Mouse (Mus musculus) inflammation-experienced regulatory T-cells, adult 6 months (primary cell): ENCODE measurements around the gene Prom1. TPM values are rescaled to one million over a fixed set of nuclear protein-coding genes. Genes with fewer than 3 reads are reported as not detected.

Experiments
- ATAC-seq: one replicate; pipeline ENCODE4 v1.8.0; 2017
- polyA plus RNA-seq, 3 experiments: library from polyadenylated mRNA; unstranded; fragments of 100-300 nt; shearing (Covaris generic); gene quantifications; one replicate each; pipeline ENCODE4 v1.2.1; 2017

Gene Prom1
- polyA plus RNA-seq, 3 experiments from 2014 or later: 0.58 TPM; not detected in 2

DNA sequence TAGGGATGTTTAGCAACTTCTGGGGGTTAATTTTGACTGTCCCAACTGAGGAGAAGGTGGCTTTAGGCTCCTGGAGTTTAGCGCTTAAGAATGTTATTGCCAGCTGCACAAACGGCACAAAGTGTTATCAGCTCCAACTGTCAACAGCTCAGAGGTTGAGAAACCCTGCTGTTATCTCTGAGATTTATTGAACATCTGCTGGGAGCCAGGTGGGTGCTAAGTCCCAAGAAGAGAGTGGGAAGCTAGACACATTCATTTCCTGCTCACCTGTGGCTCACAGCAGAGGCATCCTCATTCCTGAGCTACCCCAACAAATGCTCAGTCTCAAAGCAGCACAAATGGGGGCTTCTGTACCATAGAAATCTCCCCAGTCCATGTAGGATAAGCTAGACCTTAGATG lies 130.7 kb downstream of the Prom1 start:
- no peak for ATAC-seq

DNA sequence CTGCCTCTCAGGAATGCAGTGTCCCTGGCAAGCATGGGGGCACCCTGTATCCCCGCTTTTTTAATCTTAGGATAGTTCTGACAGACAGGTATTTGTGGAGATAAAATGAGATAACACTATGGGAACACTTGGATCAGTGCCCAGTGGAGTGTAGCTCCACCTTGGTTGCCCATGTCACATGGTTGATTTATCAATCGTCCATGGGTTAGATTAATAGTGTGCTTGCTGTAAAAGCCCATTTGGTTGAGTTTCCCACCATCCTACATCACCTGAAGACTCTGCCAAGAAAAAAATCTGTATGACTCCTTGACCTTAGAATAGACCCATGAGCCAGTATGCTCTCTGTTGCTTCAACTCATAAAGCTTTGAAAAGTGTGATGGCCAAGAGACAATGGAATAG lies 131.3 kb downstream of the Prom1 start:
- ATAC-seq: no peak

DNA sequence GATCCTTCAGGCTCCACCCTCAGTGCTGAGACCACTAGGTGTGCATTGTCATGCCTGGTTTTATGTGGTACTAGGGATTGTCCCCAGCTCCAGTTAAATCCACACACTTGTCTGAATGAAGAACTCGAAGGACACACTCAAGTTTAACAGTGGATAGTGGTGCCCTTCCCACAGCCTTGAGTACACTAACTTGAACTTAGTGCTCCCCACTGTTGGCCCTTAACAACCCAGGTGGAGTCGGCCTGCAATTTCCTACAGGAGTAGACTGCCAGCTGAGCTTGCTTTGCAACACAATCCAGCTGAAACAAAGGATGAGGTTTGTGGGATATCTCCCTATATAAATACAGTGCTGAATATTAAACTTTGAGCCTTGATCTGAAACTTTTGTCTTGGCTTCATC lies 133.2 kb downstream of the Prom1 start:
- ATAC-seq: no peak

DNA sequence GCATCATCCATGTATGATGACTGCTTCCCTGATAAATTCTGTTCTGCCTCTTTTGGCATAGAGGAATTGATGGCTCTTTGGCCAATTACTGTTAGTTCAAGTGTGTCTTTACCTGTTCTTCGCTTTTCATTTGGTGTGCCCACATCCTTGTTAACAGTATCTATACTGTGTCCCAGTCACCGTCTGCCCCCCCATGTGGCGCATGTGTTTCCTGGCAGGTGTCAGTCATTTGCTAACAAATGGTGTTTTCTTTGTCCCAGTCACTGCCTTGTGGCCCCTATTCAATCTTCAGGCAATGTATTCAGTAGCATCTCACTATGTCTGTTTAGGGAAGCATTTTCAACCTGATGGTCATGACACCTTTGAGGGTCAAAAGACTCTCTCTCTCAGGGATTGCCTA lies 140.8 kb downstream of the Prom1 start:
- no peak for ATAC-seq

DNA sequence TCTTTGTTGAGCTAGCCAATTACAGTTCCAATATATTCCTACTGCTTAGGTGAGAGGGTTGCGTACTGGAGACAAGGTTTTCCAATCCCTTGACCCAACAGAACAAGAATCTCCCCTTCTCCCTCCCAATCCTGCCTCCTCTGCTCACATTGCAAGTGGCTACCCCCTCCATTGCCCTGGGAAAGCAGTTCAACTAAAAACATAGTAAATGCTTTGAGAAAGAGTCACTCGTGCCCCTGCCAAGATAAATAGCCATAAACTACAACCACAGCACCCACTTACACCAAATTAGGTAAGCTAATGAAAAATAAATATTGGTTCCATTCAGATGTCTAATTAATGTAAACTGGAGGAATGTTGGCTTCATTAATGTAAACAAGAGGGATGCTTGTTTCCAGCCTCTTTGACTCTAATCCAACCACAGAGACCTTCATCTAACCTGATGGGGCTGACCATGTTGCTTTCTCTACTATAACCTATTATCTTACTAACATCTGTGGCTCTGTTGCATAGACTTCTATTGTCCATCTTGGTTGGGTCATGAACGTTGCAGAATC lies 141.9 kb downstream of the Prom1 start:
- ATAC-seq: no peak

DNA sequence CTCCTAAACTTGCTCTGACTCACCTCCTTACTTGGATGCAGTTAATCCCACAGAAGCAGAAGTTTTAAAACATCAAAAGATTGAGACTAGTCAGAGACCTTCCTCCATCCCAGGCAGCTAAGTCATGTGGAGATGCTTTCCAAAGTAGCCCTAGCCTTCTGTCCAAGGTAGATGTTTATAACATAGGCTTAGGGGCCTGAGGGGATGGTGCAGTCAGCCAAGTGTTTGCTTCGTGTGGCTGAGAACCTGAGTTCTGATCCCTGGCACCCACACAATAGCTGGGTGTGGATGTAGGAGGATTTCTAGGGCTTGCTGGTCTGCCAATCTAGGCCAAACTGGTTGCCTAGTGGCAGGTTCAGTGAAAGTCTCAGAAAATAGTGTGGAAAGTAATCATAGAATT lies 148.6 kb downstream of the Prom1 start:
- no peak for ATAC-seq

DNA sequence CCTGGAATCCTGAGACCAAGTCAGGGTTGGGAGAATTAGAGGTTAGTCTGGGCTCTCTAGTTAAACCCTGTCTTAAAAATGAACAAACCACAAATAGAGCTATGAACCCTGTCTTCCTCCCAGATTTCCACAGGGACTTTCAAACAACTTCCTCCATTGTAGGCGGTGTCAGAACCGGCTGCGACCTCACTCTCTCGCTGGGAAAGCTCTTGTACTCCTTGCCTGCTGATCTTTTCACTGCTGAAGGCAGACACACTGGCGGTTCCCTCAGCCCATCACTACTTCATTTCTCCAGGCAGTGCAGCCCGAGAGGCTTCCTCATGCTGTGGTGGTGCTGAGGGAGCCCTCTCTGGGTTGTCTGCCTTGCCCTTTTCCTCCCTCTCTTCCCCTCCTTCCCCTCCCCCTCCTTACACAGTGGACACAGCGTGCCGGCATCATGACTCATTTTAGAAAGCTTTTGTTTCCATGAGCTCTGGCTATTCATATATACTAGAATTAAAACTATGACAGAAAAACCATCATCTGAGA lies 153.0 kb downstream of the Prom1 start:
- peak; percentile 8 for ATAC-seq

DNA sequence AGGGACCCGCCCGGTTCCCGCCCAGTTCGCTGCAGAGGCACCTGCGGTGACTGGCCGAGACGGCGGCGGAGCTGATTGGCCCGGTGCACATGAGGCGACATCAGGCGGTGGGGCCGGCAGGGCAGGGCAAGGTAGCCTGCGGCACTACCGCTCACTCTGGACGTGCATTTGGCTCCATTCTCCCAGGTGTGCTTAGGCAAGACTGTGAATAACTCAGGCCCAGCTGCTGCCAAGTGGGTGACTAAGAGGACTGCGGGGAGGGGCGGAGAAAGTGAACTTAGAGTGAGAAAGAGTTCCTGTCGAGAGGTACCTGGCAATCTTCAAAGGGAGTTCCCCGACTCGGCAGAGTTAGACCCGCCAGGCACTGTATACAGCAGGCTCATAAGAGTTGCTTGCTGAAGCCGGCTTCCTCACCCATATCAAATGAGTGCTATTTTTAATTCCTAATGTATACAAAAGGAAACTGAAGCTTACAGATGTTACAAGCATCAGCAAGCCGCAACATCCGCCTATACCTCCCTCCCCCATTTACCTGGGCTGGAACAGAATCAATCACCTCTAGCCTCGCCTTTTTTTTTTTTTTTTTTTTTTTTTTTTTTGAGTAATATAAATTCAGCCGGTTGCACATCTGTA lies 153.6 kb downstream of the Prom1 start:
- peak; percentile 87 for ATAC-seq

DNA sequence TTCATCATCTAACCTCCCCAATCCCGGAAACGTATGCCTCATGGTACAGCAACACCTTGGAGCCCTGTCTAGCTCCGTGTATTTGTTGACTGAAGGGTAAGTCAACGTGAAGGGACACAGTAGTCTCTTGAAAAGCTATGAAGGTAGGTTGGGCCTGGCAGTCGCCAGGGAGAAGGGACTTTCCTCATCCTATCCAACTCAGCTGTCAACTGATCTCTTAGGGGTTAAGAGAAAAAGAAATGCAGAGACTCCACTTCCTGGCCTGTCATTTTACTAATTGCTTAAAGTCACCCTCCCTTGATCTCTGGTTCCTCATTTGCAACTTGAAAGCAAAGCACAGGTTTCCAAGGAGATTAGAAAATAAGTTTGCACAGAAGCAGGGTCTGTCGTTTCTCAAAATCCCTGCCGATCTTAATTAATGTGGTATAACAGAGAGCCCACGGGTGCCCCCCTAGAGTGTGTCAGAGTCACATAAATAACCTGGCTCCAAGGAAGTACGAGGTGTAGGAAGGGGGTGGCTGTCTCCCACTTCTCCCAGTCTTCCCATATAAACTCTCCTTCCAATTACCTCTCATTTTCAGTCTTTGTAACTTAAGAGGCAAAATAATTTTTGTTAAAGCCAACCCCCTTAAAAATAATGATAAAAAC lies 154.4 kb downstream of the Prom1 start:
- peak; percentile 6 for ATAC-seq

Other genes with a start within 250 kb of the Prom1 start
- gene Cd38, start 233.5 kb downstream of the Prom1 start, polyA plus RNA-seq: 10 to 100 TPM; 46.2 to 79.7 (median 73.6) TPM
- 1 to 10 TPM in 1 of 3 experiments, under 1 TPM in 1, not detected in 1; 0.92 to 4.8 TPM for gene Gm7879, start 188.9 kb downstream of the Prom1 start, polyA plus RNA-seq
- gene Fgfbp1, start 120.3 kb downstream of the Prom1 start, polyA plus RNA-seq: not detected
- gene Tapt1, start 124.6 kb upstream of the Prom1 start, polyA plus RNA-seq: 10 to 100 TPM in 2 of 3 experiments, 1 to 10 TPM in 1; 9.4 to 17.1 (median 15.0) TPM